Mouse (Mus musculus) midbrain, embryonic 16.5 days (tissue): ENCODE results near the gene Tcaf1. TPM values are rescaled to one million over a fixed set of nuclear protein-coding genes. Genes with fewer than 3 reads are reported as not detected.

Source experiments
- ATAC-seq: fragments of 200-750 bp; cut with Nextera tagmentation; 2 replicates; pipeline ENCODE4 v1.8.0; 2017; ENCODE audit warnings: moderate TSS enrichment
- H3K27ac ChIP-seq: fragments of 300-500 bp; sonication (generic); 2 replicates; pipeline ENCODE4 v1.5.1; 2014; ENCODE audit warnings: mild to moderate bottlenecking, low read length, mixed read lengths
- H3K27me3 ChIP-seq: fragments of 300-500 bp; sonication (generic); 2 replicates; pipeline ENCODE4 v1.6.1; 2014; ENCODE audit warnings: low read depth, low read length, mixed read lengths; ENCODE audit not compliant: control insufficient read depth, insufficient read depth
- H3K36me3 ChIP-seq: fragments of 300-500 bp; sonication (generic); 2 replicates; pipeline ENCODE4 v1.6.1; 2014; ENCODE audit warnings: mild to moderate bottlenecking, low read length, moderate library complexity, mixed read lengths; ENCODE audit not compliant: control insufficient read depth, insufficient read depth
- H3K4me1 ChIP-seq: fragments of 300-500 bp; sonication (generic); 2 replicates; pipeline ENCODE4 v1.6.1; 2014; ENCODE audit warnings: mild to moderate bottlenecking, low read length, mixed read lengths; ENCODE audit not compliant: control insufficient read depth, insufficient read depth
- H3K4me2 ChIP-seq: fragments of 300-500 bp; sonication (generic); 2 replicates; pipeline ENCODE4 v1.6.1; 2014; ENCODE audit warnings: mild to moderate bottlenecking, low read length, mixed read lengths
- H3K4me3 ChIP-seq: fragments of 300-500 bp; sonication (generic); 2 replicates; pipeline ENCODE4 v1.5.1; 2014; ENCODE audit warnings: low read depth, mild to moderate bottlenecking, low read length, moderate library complexity, mixed read lengths
- H3K9ac ChIP-seq: fragments of 300-500 bp; sonication (generic); 2 replicates; pipeline ENCODE4 v1.6.1; 2014; ENCODE audit warnings: low read depth, low read length, mixed read lengths
- H3K9me3 ChIP-seq: fragments of 300-500 bp; sonication (generic); replicated peaks from 2 replicates; pipeline ENCODE4 v1.6.1; 2014; ENCODE audit warnings: mild to moderate bottlenecking, low read length, mixed read lengths; ENCODE audit not compliant: control insufficient read depth, poor library complexity, severe bottlenecking
- WGBS: fragments of 180-500 bp; shearing (Covaris S2); extraction: QIAGEN DNeasy Blood & Tissue Kit; methylation state at CpG from one replicate; pipeline ENCODE4 v1.1.7; 2014; 5-methylcytosine and 5-hydroxymethylcytosine counted together
- polyA plus RNA-seq: library from polyadenylated mRNA; unstranded; fragments of >200 nt; fragmentation: Nextera tagmentation; extraction: Ambion mirVana; gene quantifications from 2 replicates; pipeline ENCODE4 v1.2.1, GENCODE M21; 2015

Gene Tcaf1
- polyA plus RNA-seq, 1 experiment from 2014 or later = 233 TPM

GRCm38 (mm10) chr6:42631395-42631794 is 78.5 kb downstream of the Tcaf1 start:
- H3K9me3 ChIP-seq = no peaks in the 10 kb centered on the region
- no peak for ATAC-seq

More at GRCm38 (mm10) chr6:42631395-42631794, 78.5 kb downstream of the Tcaf1 start:
- Histone ChIP-seq H3K27me3 (no peaks in the 10 kb centered on the region), H3K4me2 (no peak overlapping the region), H3K27ac (no peak overlapping the region), H3K4me1 (no peaks in the 10 kb centered on the region), H3K4me3 (no peak overlapping the region), H3K36me3 (no peaks in the 10 kb centered on the region), H3K9ac (no peak overlapping the region)
- 76% methylated on average over 4 of the region's 4 CpGs for whole genome bisulfite sequencing

Other genes starting within 250 kb of the Tcaf1 start
- not detected in 2 replicates for gene Olfr458, start 244.9 kb downstream of the Tcaf1 start, polyA plus RNA-seq
- not detected in 2 replicates for gene Olfr457, start 233.8 kb downstream of the Tcaf1 start, polyA plus RNA-seq
- not detected in 2 replicates for gene Olfr456, start 222.9 kb downstream of the Tcaf1 start, polyA plus RNA-seq
- gene Olfr455, start 162.5 kb downstream of the Tcaf1 start, polyA plus RNA-seq = not detected in 2 replicates
- gene Tcaf3, start 112.4 kb downstream of the Tcaf1 start, polyA plus RNA-seq = not detected in 2 replicates
- gene Tcaf2, start 64.8 kb downstream of the Tcaf1 start, polyA plus RNA-seq = 1.8 and 2.2 TPM in 2 replicates
- not detected in 2 replicates for gene Olfr453, start 29.3 kb upstream of the Tcaf1 start, polyA plus RNA-seq
- not detected in 2 replicates for gene Olfr38, start 46.3 kb upstream of the Tcaf1 start, polyA plus RNA-seq
- not detected in 2 replicates for gene Olfr452, start 75.0 kb upstream of the Tcaf1 start, polyA plus RNA-seq
- not detected in 2 replicates for gene Olfr450, start 101.9 kb upstream of the Tcaf1 start, polyA plus RNA-seq
- not detected in 2 replicates for gene Olfr449, start 124.3 kb upstream of the Tcaf1 start, polyA plus RNA-seq
- not detected in 2 replicates for gene Olfr448, start 180.4 kb upstream of the Tcaf1 start, polyA plus RNA-seq
- not detected in 2 replicates for gene Olfr447, start 198.8 kb upstream of the Tcaf1 start, polyA plus RNA-seq
- not detected in 2 replicates for gene Olfr446, start 211.3 kb upstream of the Tcaf1 start, polyA plus RNA-seq
- gene Olfr444, start 239.0 kb upstream of the Tcaf1 start, polyA plus RNA-seq = not detected in 2 replicates